Mouse (Mus musculus) myocyte (in vitro differentiated cells): ENCODE measurements around the gene Gfod2. TPM values are rescaled to one million over a fixed set of nuclear protein-coding genes. Genes with fewer than 3 reads are reported as not detected.

ENCODE experiments used
- H3K27me3 ChIP-seq: one replicate; pipeline ENCODE4 v1.6.1; 2011; ENCODE audit not compliant: control insufficient read depth, insufficient read depth, insufficient read length
- H3K36me3 ChIP-seq: one replicate; pipeline ENCODE4 v1.6.1; 2011; ENCODE audit not compliant: control insufficient read depth, insufficient read depth
- H3K4me2 ChIP-seq: one replicate; pipeline ENCODE4 v1.6.1; 2011; ENCODE audit warnings: low read depth, control low read depth
- H3K4me3 ChIP-seq: one replicate; pipeline ENCODE4 v1.5.1; 2011; ENCODE audit warnings: mild to moderate bottlenecking, control low read depth, moderate library complexity
- H3K79me2 ChIP-seq: one replicate; pipeline ENCODE4 v1.6.1; 2011; ENCODE audit not compliant: control insufficient read depth, insufficient read depth
- H3ac ChIP-seq: one replicate; pipeline ENCODE4 v1.6.1; 2011; ENCODE audit not compliant: control insufficient read depth, insufficient read length
- CEBPB ChIP-seq: IDR thresholded peaks from 2 replicates; pipeline ENCODE4 v1.6.1; 2011; ENCODE audit warnings: mild to moderate bottlenecking, moderate library complexity; ENCODE audit not compliant: poor library complexity, insufficient read depth, severe bottlenecking
- E2F4 ChIP-seq: IDR thresholded peaks from one replicate; pipeline ENCODE4 v1.6.1; 2011; ENCODE audit warnings: mild to moderate bottlenecking, control low read depth, moderate library complexity; ENCODE audit not compliant: insufficient read depth
- MAX ChIP-seq: IDR thresholded peaks from one replicate; pipeline ENCODE4 v1.6.1; 2011; ENCODE audit warnings: low read depth, mild to moderate bottlenecking, control low read depth
- MYOD1 ChIP-seq, 3 experiments: IDR thresholded peaks; one replicate each; pipeline ENCODE4 v1.6.1; 2011; ENCODE audit warnings: control low read depth in 2 of 3, low read depth in 2 of 3, mild to moderate bottlenecking in 2 of 3, moderate library complexity in 1 of 3; ENCODE audit not compliant: insufficient read length in 2 of 3, control insufficient read depth in 1 of 3
- MYOG ChIP-seq, 3 experiments: IDR thresholded peaks; one replicate each; pipeline ENCODE4 v1.6.1; 2011; ENCODE audit warnings: control low read depth in 2 of 3, low read depth in 2 of 3, mild to moderate bottlenecking in 2 of 3; ENCODE audit not compliant: insufficient read length in 2 of 3, control insufficient read depth in 1 of 3, insufficient read depth in 1 of 3
- POLR2A ChIP-seq: IDR thresholded peaks from one replicate; pipeline ENCODE4 v1.6.1; 2011; ENCODE audit warnings: low read depth, mild to moderate bottlenecking, control low read depth, moderate library complexity; ENCODE audit not compliant: insufficient read length
- POLR2AphosphoS2 ChIP-seq: IDR thresholded peaks from one replicate; pipeline ENCODE4 v1.6.1; 2011; ENCODE audit warnings: low read depth, control low read depth; ENCODE audit not compliant: insufficient read length
- REST ChIP-seq: IDR thresholded peaks from one replicate; pipeline ENCODE4 v1.6.1; 2011; ENCODE audit warnings: mild to moderate bottlenecking, control low read depth, moderate library complexity; ENCODE audit not compliant: insufficient read depth, insufficient read length
- SRF ChIP-seq: IDR thresholded peaks from one replicate; pipeline ENCODE4 v1.6.1; 2011; ENCODE audit warnings: low read depth; ENCODE audit not compliant: control insufficient read depth, insufficient read length
- TCF12 ChIP-seq: IDR thresholded peaks from one replicate; pipeline ENCODE4 v1.6.1; 2011; ENCODE audit warnings: mild to moderate bottlenecking, control low read depth; ENCODE audit not compliant: poor library complexity, insufficient read depth, severe bottlenecking
- TCF3 ChIP-seq: IDR thresholded peaks from one replicate; pipeline ENCODE4 v1.6.1; 2011; ENCODE audit warnings: low read depth, control low read depth; ENCODE audit not compliant: insufficient read length
- USF1 ChIP-seq: IDR thresholded peaks from one replicate; pipeline ENCODE4 v1.6.1; 2011; ENCODE audit warnings: low read depth, mild to moderate bottlenecking, control low read depth, moderate library complexity
- polyA plus RNA-seq: library from polyadenylated mRNA; unstranded; fragments of >200 nt; fragmentation: generic; extraction: Trizol; gene quantifications from one replicate; pipeline ENCODE4 v1.2.1, GENCODE M21; 2012; ENCODE audit warnings: missing spikeins

Gene Gfod2
- polyA plus RNA-seq, 1 experiment: 5.0 TPM

GRCm38 (mm10) chr8:105722861-105723260 lies 35.6 kb downstream of the Gfod2 start:
- no peak overlapping the region for H3K4me3 ChIP-seq
- no peaks in the 10 kb centered on the region for H3K79me2 ChIP-seq
- H3K36me3 ChIP-seq: no peaks in the 10 kb centered on the region
- no peak overlapping the region for H3K4me2 ChIP-seq
- no peaks in the 10 kb centered on the region for H3K27me3 ChIP-seq
- no peak overlapping the region for H3ac ChIP-seq
- TF ChIP-seq E2F4: no peak
- no peak for TF ChIP-seq MAX

GRCm38 (mm10) chr8:105719637-105720036 lies 38.8 kb downstream of the Gfod2 start:
- Histone ChIP-seq H3ac (no peak overlapping the region), H3K79me2 (no peaks in the 10 kb centered on the region), H3K4me3 (no peak overlapping the region), H3K4me2 (no peak overlapping the region), H3K27me3 (no peaks in the 10 kb centered on the region), H3K36me3 (no peaks in the 10 kb centered on the region)
- TF ChIP-seq REST (no peak), MYOD1 (IDR thresholded peaks at IDR 0.05; ENCODE audit: control insufficient read depth in 1 of 3, insufficient read length in 2 of 3, low read depth in 2 of 3) (no peak), POLR2A (no peak), USF1 (no peak)

- Histone ChIP-seq H3K79me2 (no peaks in the 10 kb centered on the region), H3K36me3 (no peaks in the 10 kb centered on the region), H3K4me2 (no peak overlapping the region), H3ac (no peak overlapping the region), H3K27me3 (no peaks in the 10 kb centered on the region), H3K4me3 (no peak overlapping the region)
- no peak for TF ChIP-seq MYOG (IDR thresholded peaks at IDR 0.05; ENCODE audit: control insufficient read depth in 1 of 3, insufficient read depth in 1 of 3, insufficient read length in 2 of 3, low read depth in 2 of 3)
- TF ChIP-seq MYOD1 (IDR thresholded peaks at IDR 0.05; ENCODE audit: control insufficient read depth in 1 of 3, insufficient read length in 2 of 3, low read depth in 2 of 3): no peak
- no peak for TF ChIP-seq TCF3
- no peak for TF ChIP-seq USF1
- no peak for TF ChIP-seq SRF
- TF ChIP-seq TCF12: no peak
- no peak for TF ChIP-seq POLR2AphosphoS2
- no peak for TF ChIP-seq E2F4
- TF ChIP-seq POLR2A: no peak
- TF ChIP-seq REST: no peak
- no peak for TF ChIP-seq MAX
- no peak for TF ChIP-seq CEBPB
Measured at GRCm38 (mm10) chr8:105716302-105716945, 42.0 kb downstream of the Gfod2 start.

GRCm38 (mm10) chr8:105715042-105715441 lies 43.4 kb downstream of the Gfod2 start:
- no peak overlapping the region for H3ac ChIP-seq
- H3K36me3 ChIP-seq: no peaks in the 10 kb centered on the region
- no peak overlapping the region for H3K4me2 ChIP-seq
- no peaks in the 10 kb centered on the region for H3K79me2 ChIP-seq
- no peak overlapping the region for H3K4me3 ChIP-seq
- TF ChIP-seq TCF12: no peak
- no peak for TF ChIP-seq USF1
- no peak for TF ChIP-seq TCF3
- no peak for TF ChIP-seq REST
- no peak for TF ChIP-seq SRF
- no peak for TF ChIP-seq E2F4
- TF ChIP-seq MYOD1 (IDR thresholded peaks at IDR 0.05; ENCODE audit: control insufficient read depth in 1 of 3, insufficient read length in 2 of 3, low read depth in 2 of 3): no peak
- TF ChIP-seq POLR2AphosphoS2: no peak
- TF ChIP-seq MYOG (IDR thresholded peaks at IDR 0.05; ENCODE audit: control insufficient read depth in 1 of 3, insufficient read depth in 1 of 3, insufficient read length in 2 of 3, low read depth in 2 of 3): no peak
- no peak for TF ChIP-seq POLR2A
- TF ChIP-seq MAX: no peak
- TF ChIP-seq CEBPB: no peak
- H3K27me3 ChIP-seq: no peaks in the 10 kb centered on the region

- H3K4me3 ChIP-seq: no peak overlapping the region
- H3K36me3 ChIP-seq: no peaks in the 10 kb centered on the region
- no peak overlapping the region for H3ac ChIP-seq
- TF ChIP-seq E2F4: no peak
- no peak for TF ChIP-seq MYOG (IDR thresholded peaks at IDR 0.05; ENCODE audit: control insufficient read depth in 1 of 3, insufficient read depth in 1 of 3, insufficient read length in 2 of 3, low read depth in 2 of 3)
- TF ChIP-seq USF1: no peak
- no peak for TF ChIP-seq CEBPB
- TF ChIP-seq POLR2AphosphoS2: no peak
- TF ChIP-seq MAX: no peak
- TF ChIP-seq TCF12: no peak
- no peak for TF ChIP-seq MYOD1 (IDR thresholded peaks at IDR 0.05; ENCODE audit: control insufficient read depth in 1 of 3, insufficient read length in 2 of 3, low read depth in 2 of 3)
- TF ChIP-seq REST: no peak
- no peak for TF ChIP-seq POLR2A
- no peak for TF ChIP-seq TCF3
- TF ChIP-seq SRF: no peak
- H3K79me2 ChIP-seq: no peaks in the 10 kb centered on the region
- no peak overlapping the region for H3K4me2 ChIP-seq
- no peaks in the 10 kb centered on the region for H3K27me3 ChIP-seq
Measured at GRCm38 (mm10) chr8:105714139-105714538, 44.3 kb downstream of the Gfod2 start.
